Mouse (Mus musculus): ENCODE measurements around the gene Zscan20. TPM values are rescaled to one million over a fixed set of nuclear protein-coding genes. Genes with fewer than 3 reads are reported as not detected.

Gene Zscan20
- polyA plus RNA-seq (2012; rRNA removed) (3.6 and 3.9 TPM in 2 replicates), polyA plus RNA-seq (2014; fragmentation: Nextera tagmentation; extraction: Ambion mirVana) (4.2 and 4.3 TPM in 2 replicates)

DNA sequence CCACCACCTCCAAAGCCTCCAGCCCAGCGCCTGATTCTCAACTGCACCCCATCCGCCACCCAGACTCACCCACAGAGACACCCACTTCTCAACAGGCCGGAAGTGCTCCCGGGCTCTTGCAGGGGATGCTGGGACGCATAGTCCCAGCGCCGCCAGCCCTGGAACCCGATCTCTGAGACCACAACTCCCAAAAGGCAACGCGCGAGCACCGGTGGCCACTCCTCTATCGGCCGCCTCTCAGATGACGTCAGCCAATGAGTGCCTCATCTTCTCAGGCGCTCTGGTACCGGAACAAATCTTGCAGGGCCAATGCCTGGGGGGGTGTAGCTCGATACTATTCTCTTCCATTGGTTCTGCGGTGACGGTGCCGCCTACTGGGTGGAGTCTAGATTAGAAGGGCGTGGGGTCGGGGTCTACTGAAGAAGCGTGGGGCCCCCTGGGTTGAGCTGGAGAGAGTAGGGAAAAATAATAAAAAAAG lies at the start of gene Zscan20:
Gene Zscan20, minus strand, starts transcription at position 174 of the 478 bp plus-strand sequence.
- peak within 1 kb of the TSS; percentile 57 for H3K4me3 ChIP-seq (replicated peaks; ENCODE audit: low read length)
- no peaks in the 10 kb centered on the region for H3K36me3 ChIP-seq (ENCODE audit: control insufficient read depth, insufficient read depth, low read length)
- peak; percentile 100 for DNase-seq (ENCODE audit: low spot score)
- H3K9ac ChIP-seq (ENCODE audit: low read depth, low read length, severe bottlenecking): peak within 1 kb of the TSS; percentile 62
- peak; percentile 50; the same call in 1 of the 2 replicates for TF ChIP-seq POLR2A (IDR thresholded peaks at IDR 0.05; ENCODE audit: borderline replicate concordance, extremely low read depth, insufficient read depth, insufficient read length)
- peak; percentile 97 for ATAC-seq (ENCODE audit: low FRiP score, low read depth)
- peak within 1 kb of the TSS; percentile 76 for H3K4me2 ChIP-seq (replicated peaks; ENCODE audit: low read depth, low read length, severe bottlenecking)
- H3K27ac ChIP-seq (replicated peaks; ENCODE audit: low read depth, low read length): 0 out of 2 replicates have a peak within 1 kb of the TSS, but pooled peaks have one; percentile 48
- H3K9me3 ChIP-seq (ENCODE audit: control insufficient read depth, low read length): no peaks in the 10 kb centered on the region
- peaks cover 9% of the 10 kb centered on the region for H3K4me1 ChIP-seq (ENCODE audit: control insufficient read depth, insufficient read depth, low read length)
- H3K27me3 ChIP-seq (ENCODE audit: control insufficient read depth, insufficient read depth, low read length): no peaks in the 10 kb centered on the region
- WGBS: 2% methylated on average over 24 of the region's 24 CpGs

DNA sequence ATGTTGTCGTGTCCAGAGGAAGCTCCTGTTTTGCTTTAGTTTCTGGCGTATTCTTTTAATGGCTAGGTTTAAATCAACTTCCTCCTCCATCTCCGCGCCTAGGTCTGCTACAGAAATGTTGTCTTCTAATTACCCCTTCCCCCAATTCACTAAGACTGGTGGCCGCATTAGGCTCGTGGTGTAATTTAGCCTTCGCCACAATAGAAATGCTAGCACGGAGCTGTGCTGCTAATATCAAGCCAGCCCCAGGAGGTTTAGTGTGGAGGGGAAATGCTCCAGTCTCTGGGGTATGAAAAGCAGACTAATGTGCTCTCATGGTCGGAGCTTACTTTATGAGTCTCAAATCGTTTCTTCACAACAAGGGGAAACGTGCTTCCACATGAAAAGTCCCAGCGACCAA lies 45.5 kb upstream of the Zscan20 start:
- Histone ChIP-seq H3K27ac (replicated peaks; ENCODE audit: low read depth, low read length) (0 out of 2 replicates have a peak overlapping the region, but pooled peaks have one; percentile 58), H3K4me2 (replicated peaks; ENCODE audit: low read depth, low read length, severe bottlenecking) (peak overlapping the region; percentile 72), H3K27me3 (ENCODE audit: control insufficient read depth, insufficient read depth, low read length) (no peaks in the 10 kb centered on the region), H3K9ac (ENCODE audit: low read depth, low read length, severe bottlenecking) (peak overlapping the region; percentile 69), H3K9me3 (ENCODE audit: control insufficient read depth, low read length) (no peaks in the 10 kb centered on the region), H3K36me3 (ENCODE audit: control insufficient read depth, insufficient read depth, low read length) (no peaks in the 10 kb centered on the region), H3K4me3 (replicated peaks; ENCODE audit: low read length) (peak overlapping the region; percentile 77), H3K4me1 (ENCODE audit: control insufficient read depth, insufficient read depth, low read length) (peaks cover 10% of the 10 kb centered on the region)
- TF ChIP-seq POLR2A (IDR thresholded peaks at IDR 0.05; ENCODE audit: borderline replicate concordance, extremely low read depth, insufficient read depth, insufficient read length): no peak
- DNase-seq (ENCODE audit: low spot score): no peak
- ATAC-seq (ENCODE audit: low FRiP score, low read depth): no peak
- under 1% methylated on average over 12 of the region's 12 CpGs for WGBS

DNA sequence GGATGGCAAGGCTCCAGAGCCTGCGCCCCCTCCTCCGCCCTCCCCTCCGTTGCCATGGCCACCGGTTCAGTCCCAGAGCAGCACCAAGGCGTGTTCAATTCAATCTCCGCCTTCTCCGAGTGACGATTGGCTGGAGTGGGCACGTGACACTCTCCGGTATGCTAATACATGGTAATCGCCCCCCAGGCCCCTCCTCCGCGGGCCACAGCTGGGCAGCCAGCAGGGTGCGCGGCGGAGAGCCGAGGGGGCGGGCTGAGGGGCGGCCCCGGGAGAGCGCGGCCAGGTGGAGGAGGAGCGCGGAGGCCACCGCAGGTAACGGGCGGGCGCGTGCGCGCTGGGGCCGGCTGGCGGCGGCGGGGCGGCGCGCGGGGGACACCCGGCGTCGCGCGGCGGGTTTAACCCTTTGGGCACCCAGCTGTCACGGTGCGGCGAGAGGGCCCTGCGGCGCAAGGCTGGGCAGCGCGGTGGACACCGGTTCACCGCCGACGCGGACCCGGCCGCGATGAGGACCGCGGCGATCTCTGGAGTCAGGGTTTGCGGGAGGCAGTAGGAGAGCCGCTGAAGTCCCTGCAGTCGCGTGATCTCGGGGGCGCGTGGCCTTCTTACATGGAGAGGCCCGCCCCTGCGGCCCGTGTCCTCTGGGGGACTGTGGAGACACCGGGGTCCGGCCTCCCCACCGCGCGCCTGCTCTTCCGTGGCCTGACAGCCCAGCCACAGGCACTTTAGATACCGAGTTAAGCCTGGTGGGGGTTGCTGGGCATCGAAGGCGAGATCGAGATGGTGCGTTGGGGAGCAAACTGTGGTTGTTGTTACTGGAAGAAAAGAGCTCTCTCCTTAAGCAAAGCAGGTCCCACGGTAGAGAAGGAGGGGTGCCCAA lies 44.8 kb upstream of the Zscan20 start, which contains the start of gene Phc2:
Gene Phc2, plus strand, starts transcription at position 198 of the 877 bp plus-strand sequence.
- 2% methylated on average over 51 of the region's 85 CpGs for WGBS
- peak; percentile 96 for DNase-seq (ENCODE audit: low spot score)
- peak; percentile 94 for ATAC-seq (ENCODE audit: low FRiP score, low read depth)
- Histone ChIP-seq H3K4me3 (replicated peaks; ENCODE audit: low read length) (peak within 1 kb of the TSS; percentile 77), H3K9ac (ENCODE audit: low read depth, low read length, severe bottlenecking) (peak within 1 kb of the TSS; percentile 69), H3K27me3 (ENCODE audit: control insufficient read depth, insufficient read depth, low read length) (no peaks in the 10 kb centered on the region), H3K27ac (replicated peaks; ENCODE audit: low read depth, low read length) (peak within 1 kb of the TSS; percentile 58), H3K4me2 (replicated peaks; ENCODE audit: low read depth, low read length, severe bottlenecking) (peak within 1 kb of the TSS; percentile 72), H3K4me1 (ENCODE audit: control insufficient read depth, insufficient read depth, low read length) (peaks cover 16% of the 10 kb centered on the region), H3K9me3 (ENCODE audit: control insufficient read depth, low read length) (no peaks in the 10 kb centered on the region), H3K36me3 (ENCODE audit: control insufficient read depth, insufficient read depth, low read length) (no peaks in the 10 kb centered on the region)
- no peak for TF ChIP-seq POLR2A (IDR thresholded peaks at IDR 0.05; ENCODE audit: borderline replicate concordance, extremely low read depth, insufficient read depth, insufficient read length)

DNA sequence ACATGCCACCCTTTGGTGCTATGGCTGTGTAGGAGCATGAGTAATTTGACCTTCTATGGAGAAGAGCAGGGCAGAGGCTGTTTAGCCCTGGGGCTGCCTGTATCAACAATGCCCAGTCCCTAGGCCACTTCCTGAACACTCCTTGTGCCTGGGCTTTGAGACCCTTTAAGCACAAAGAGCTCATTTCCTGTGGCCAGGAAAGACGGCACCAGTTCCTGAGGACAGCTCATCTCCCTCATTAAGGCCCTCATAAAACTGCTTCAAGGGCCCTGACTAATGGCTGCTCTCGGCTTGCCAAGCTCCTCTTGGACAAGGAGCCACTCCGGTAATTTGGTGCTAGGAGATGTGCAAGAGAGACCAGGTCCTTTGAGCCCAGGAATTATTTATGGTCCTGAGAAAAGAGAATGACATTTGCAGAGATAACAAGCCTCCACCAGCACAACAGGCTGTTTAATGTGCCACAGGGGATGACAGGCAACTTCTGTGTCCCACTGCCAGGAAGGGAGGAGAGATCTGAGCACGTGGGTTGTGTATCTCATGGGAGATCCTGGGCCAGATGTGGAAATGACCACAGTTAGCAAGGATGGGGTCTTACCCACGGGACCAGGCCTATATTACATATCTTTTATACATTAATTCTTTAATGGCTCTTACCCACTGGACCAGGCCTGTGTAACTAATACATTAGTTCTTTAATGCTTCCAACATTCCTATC lies 42.8 kb upstream of the Zscan20 start:
- Histone ChIP-seq H3K4me1 (ENCODE audit: control insufficient read depth, insufficient read depth, low read length) (peaks cover 16% of the 10 kb centered on the region), H3K9me3 (ENCODE audit: control insufficient read depth, low read length) (no peaks in the 10 kb centered on the region), H3K4me3 (replicated peaks; ENCODE audit: low read length) (no peak overlapping the region), H3K4me2 (replicated peaks; ENCODE audit: low read depth, low read length, severe bottlenecking) (no peak overlapping the region), H3K9ac (ENCODE audit: low read depth, low read length, severe bottlenecking) (no peak overlapping the region), H3K27ac (replicated peaks; ENCODE audit: low read depth, low read length) (no peak overlapping the region), H3K27me3 (ENCODE audit: control insufficient read depth, insufficient read depth, low read length) (no peaks in the 10 kb centered on the region), H3K36me3 (ENCODE audit: control insufficient read depth, insufficient read depth, low read length) (no peaks in the 10 kb centered on the region)
- TF ChIP-seq POLR2A (IDR thresholded peaks at IDR 0.05; ENCODE audit: borderline replicate concordance, extremely low read depth, insufficient read depth, insufficient read length): no peak
- DNase-seq (ENCODE audit: low spot score) (no peak), ATAC-seq (ENCODE audit: low FRiP score, low read depth) (no peak)
- whole genome bisulfite sequencing: 16% methylated on average over 5 of the region's 5 CpGs

DNA sequence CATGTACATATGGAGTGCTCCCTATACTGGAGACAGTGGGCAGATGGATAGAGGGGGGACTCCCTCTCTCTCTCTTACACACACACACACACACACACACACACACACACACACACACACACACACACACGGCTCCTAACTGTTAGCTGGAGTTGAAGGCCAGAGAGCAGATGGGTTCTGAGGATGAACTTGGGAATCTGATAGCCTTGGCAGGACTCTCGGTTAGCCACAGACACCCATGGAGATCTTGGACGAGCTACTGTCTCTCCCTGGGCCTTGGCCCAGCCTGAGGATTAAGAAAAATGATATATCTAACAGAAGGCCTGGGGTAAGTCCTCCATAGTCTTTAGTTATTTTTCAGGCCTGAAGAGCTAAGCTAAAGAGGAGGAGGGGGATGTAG lies 41.6 kb upstream of the Zscan20 start:
- Histone ChIP-seq H3K27me3 (ENCODE audit: control insufficient read depth, insufficient read depth, low read length) (no peaks in the 10 kb centered on the region), H3K27ac (replicated peaks; ENCODE audit: low read depth, low read length) (no peak overlapping the region), H3K36me3 (ENCODE audit: control insufficient read depth, insufficient read depth, low read length) (no peaks in the 10 kb centered on the region), H3K9me3 (ENCODE audit: control insufficient read depth, low read length) (no peaks in the 10 kb centered on the region), H3K4me2 (replicated peaks; ENCODE audit: low read depth, low read length, severe bottlenecking) (no peak overlapping the region), H3K4me3 (replicated peaks; ENCODE audit: low read length) (no peak overlapping the region), H3K9ac (ENCODE audit: low read depth, low read length, severe bottlenecking) (no peak overlapping the region), H3K4me1 (ENCODE audit: control insufficient read depth, insufficient read depth, low read length) (peaks cover 16% of the 10 kb centered on the region)
- 51% methylated on average over 3 of the region's 3 CpGs for WGBS
- ATAC-seq (ENCODE audit: low FRiP score, low read depth) (no peak), DNase-seq (ENCODE audit: low spot score) (no peak)
- no peak for TF ChIP-seq POLR2A (IDR thresholded peaks at IDR 0.05; ENCODE audit: borderline replicate concordance, extremely low read depth, insufficient read depth, insufficient read length)
